Mouse (Mus musculus) G1E (cell line): Measurements from ENCODE around the gene Dock10.

Experiments
- CTCF ChIP-seq: IDR thresholded peaks from 2 replicates; pipeline ENCODE4 v1.5.1; 2012; ENCODE audit warnings: low read depth, low read length, inconsistent platforms, mixed read lengths
- GATA1 ChIP-seq: IDR thresholded peaks from 2 replicates; pipeline ENCODE4 v1.6.1; 2012; ENCODE audit warnings: borderline replicate concordance, low read length, inconsistent platforms, mixed read lengths
- GATA2 ChIP-seq: IDR thresholded peaks from 2 replicates; pipeline ENCODE4 v1.6.1; 2012; ENCODE audit warnings: low read depth, low read length, inconsistent platforms, borderline replicate concordance
- POLR2AphosphoS5 ChIP-seq: IDR thresholded peaks from 2 replicates; pipeline ENCODE4 v1.6.1; 2012; ENCODE audit warnings: low read depth, low read length, inconsistent platforms; ENCODE audit not compliant: insufficient replicate concordance
- TAL1 ChIP-seq: conservative IDR thresholded peaks from 2 replicates; pipeline ENCODE4 v1.6.1; 2012; ENCODE audit warnings: low read depth, low read length, inconsistent platforms, mixed read lengths

DNA sequence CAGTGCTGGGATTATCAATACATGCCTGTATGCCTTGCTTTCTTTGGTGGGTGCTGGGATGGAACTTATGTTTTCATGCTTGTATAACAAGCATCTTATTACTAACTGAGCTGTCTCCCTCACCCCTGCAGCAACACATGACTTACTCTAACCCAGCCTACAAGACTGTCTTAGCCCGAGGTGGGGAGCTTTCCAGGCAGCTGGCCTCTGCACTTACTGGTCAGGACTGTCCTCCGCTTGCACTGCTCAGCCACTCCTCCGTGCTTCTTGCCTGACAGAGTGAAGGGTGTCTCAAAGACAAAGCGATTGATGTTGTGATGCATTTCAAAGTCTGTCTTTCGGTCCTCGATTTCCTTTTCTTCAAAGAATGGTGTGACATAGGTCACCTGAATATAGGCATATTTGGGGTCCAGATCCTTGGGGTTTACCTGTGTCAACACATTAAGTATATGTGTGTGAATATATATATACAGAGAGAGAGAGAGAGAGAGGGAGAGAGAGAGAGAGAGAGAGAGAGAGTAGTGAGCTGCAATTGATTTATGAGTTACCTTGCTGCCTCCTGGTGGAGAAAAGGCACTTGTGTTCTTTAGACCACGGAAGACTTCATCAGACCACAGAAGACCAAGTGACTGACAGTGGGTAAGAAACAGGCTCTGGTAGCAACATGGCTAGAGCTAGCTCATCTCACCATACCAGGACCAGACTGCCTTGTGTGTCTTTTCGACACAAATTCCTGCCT lies 245.9 kb downstream of the Dock10 start:
- TF ChIP-seq CTCF, result no peak
- no peak for TF ChIP-seq POLR2AphosphoS5
- no peak for TF ChIP-seq GATA1
- no peak for TF ChIP-seq TAL1
- no peak for TF ChIP-seq GATA2
